Mouse (Mus musculus) right cerebral cortex, postnatal 14 days (tissue): ENCODE measurements around the gene Cxcl16.
A peak's percentile ranks its signal among the peaks of the same experiment; 100 is the strongest.
"Not testable (repeated sequence)": the region's sequence is repeated elsewhere in the genome, so short reads cannot be mapped to it uniquely, and the experiment has no call there.

Source experiments
- DNase-seq: peaks from one replicate; pipeline ENCODE4 v3.0.0; 2022

Gene Cxcl16

GRCm38 (mm10) chr11:70451797-70452498, 7.8 kb downstream of the Cxcl16 start, which contains the start of gene Med11:
Gene Med11 (plus strand): TSS chr11:70451919.
- peak; percentile 91 for DNase-seq

GRCm38 (mm10) chr11:70450926-70451325, 8.9 kb downstream of the Cxcl16 start:
- DNase-seq, result no peak

- DNase-seq, result no peak
These were observed 12.4 kb downstream of the Cxcl16 start for GRCm38 (mm10) chr11:70447373-70447772.

- no peak for DNase-seq
These were observed 13.0 kb downstream of the Cxcl16 start for GRCm38 (mm10) chr11:70446756-70447155.

DNA sequence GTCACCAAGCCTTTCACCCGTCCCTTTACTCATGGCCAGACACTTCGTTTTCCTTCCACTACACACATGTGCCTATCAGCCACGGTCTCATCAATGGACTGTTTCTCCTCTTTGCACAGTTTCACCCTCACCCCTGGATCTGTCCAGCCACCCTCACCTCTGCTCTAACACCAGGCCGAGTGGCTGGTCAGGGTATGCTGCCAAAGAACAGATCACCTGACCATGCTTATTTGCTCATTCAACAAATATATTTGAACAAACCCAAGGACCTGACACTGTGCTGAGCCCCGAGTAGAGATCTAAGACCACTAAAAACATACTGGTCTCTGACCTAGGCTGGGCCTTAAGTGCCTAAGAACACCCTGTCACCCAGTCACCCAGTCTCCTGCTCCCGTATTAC, 15.1 kb downstream of the Cxcl16 start:
- DNase-seq, result no peak

DNA sequence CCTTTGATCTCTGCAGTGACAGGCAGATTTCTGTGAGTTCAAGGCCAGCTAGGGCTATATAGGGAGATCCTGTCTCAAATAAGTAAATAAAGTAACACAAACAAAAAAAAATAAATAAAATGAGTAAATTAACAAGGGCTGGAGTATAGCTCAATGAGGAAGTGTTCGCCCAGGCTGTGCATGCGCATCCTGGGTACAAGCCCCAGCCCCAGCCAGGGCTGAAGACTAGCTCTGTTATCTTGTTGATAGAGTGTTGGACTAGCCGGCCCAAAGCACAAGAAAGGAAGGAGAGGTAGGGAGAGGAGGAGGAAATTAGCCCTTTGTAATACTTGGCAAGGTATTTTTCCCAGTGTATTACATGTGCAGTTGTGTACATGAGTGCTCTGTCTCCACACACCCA, 15.8 kb downstream of the Cxcl16 start:
- no peak for DNase-seq

- DNase-seq, result no peak
These were observed 17.9 kb downstream of the Cxcl16 start for GRCm38 (mm10) chr11:70441882-70442281.

DNA sequence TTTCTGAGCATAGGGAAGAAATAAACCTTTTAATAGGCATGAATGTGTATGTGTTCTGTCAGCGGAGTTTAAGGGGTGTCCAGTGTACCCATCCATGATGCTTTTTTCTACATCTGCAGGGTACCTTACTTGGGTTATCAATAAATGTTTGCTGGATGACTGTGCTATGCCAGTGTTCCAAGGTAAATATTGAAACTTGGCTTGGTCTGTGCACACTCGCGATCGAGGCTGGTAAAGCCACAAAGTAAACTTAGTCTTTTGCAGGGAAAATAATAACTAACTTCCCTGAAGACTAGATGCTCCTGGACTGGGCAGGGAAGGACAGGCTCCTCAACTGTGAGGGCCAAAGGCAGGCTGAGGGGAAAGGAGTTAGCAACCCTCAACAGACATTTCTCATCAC, 19.1 kb downstream of the Cxcl16 start:
- no peak for DNase-seq

GRCm38 (mm10) chr11:70438728-70439374, 20.9 kb downstream of the Cxcl16 start:
- no peak for DNase-seq

DNA sequence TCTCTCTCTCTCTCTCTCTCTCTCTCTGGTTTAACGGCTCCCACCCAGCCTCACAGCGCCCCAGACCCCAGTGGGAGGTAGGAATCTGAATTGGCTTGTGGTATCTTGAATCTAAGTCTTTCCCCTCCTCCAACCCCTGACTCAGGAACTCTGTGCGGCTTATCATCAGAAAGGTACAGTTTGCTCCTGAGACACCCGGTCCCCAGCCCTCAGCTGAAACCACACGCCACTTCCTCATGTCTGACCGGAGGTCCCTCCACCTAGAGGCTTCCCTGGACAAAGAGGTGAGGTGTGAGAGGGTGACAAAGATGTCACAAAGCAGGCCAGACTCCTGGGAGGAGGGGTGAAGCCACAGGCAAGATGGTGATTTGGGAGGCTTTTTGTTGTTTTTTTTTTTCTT, 22.4 kb downstream of the Cxcl16 start:
- no peak for DNase-seq

GRCm38 (mm10) chr11:70435476-70435875, 24.3 kb downstream of the Cxcl16 start:
- DNase-seq, result no peak

DNA sequence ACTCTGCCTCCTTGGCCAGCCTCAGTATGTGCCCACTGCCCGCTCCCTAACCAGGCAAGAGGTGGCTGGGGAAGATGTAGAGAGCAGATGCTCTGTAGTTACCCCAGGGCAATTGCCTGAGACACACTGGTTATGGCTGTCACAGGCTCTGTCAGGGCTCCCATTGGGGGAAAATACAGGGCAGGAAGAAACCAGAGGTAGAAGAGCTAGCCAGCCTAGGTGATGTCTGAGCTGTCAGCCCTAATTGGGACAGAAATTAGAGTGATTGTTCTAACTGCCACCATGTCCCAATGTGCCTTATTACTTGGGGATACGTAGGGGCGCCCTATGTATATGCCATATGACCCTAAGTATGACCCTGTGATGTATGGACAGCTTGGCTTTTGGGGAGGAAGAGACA, 25.8 kb downstream of the Cxcl16 start:
- DNase-seq, result no peak

GRCm38 (mm10) chr11:70433569-70433943, 26.2 kb downstream of the Cxcl16 start:
- DNase-seq, result no peak

DNA sequence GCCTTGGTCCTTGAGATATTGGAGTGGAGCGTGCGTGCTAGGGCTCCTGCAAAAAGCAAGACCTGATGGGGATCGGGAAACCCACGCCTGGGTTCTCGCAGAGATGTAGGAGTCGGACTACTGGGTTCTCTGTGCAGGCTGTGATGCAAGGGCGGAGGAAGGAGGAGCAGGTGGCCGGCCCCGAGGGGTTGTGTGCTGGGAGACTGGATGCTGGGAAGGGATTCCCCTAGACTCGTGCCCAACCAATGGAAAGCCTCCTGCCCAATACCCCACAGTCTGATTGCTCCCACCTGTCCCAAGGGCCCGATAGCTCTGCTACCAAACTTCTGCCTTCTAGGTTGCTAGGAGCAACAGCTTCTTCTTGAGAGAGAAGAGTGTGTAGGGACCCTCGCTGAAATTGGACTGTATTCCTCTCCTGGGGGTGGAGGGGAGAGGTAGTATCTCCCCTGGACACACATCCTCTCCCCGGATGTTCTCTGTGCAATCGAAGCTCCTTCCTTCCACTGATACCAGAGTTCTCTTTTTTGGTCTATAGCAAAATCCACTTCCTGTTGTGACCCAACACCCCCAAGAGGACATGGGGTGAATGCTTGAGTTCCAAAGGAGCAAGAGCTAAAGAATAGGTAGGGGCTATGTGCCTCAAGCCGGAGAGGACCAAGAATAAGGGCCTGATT, 26.8 kb downstream of the Cxcl16 start:
- DNase-seq, result peak; percentile 56

DNA sequence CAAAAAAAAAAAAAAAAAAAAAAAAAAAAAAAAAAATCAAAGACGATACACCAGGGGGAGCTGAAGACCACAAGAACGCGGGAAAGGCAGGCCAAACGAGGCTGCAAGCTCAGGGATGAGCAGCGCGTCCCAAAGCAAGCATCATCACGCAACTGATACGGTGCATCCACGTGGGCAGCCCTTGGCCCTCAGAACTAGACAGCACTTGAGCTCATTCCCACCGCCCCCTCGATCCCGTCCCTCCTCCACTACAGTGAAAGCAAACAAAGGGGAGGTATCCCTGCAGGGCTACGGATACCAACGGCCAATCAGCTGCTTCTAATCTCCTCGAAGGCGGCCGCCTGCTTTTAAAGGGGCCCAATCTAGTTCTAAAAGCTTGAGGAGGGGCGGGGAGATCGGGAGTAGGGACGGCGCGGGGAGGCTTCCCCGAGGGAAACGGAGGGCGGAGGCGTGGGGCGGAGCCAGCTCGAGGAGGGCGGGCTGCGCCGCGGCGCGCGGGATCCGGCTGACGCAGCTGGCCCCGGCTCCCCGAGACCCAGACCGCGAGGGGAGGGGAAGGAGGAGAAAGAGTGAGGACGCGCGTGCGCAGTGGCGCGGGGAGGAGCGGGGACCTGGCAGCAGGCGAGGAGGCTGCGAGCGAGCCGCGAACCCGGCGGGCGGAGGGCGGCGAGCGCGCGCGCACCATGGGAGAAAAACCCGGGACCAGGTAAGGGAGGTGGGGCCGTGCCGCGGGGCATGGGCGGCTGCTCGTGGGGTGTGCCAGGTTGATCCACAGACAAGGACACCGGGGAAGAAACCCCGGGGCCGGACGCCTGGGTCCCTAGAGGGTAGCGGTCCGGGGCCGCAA, 27.5 kb downstream of the Cxcl16 start, which contains the start of gene Arrb2:
Arrb2 (plus strand) TSS at position 588 of the 847 bp plus-strand sequence.
- peak; percentile 99 for DNase-seq

DNA sequence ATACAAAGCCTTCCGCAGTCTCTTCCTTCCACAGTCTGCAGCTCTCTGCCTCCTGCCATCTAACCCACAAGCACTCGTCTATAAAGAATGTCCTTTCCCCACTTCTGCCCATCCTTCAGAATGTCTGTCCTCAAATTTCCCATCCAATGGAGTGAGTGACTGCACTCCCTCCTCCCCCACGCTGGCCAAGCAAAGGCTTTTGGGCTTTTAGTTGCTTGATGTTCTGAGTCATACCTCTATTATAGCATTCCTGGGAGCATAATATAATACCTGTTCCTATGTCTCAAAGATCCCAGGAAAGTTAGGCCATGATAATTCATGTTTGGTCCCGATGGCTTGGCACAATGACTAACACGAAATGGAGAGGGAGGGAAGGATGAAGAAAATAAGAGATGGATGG, 28.2 kb downstream of the Cxcl16 start:
- DNase-seq, result no peak

DNA sequence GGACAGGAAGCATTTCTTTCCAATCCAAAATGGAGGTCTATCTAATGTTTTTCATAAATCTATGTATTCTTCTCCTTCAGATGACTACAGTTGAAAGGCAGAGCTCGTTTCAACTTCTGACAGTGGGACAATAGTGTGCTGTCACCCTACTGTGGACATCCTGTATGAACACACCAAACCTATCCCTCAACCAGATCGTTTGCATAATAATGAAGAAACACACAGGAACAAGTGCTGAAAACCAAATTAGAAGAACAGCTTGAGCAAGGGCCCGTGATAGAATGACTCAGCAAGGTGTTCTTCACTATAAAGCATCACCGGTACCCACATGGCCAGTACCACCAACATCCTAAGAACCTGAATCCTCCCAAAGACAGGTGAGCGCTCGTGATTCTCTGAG, 33.2 kb downstream of the Cxcl16 start:
- DNase-seq, result not testable (repeated sequence)

GRCm38 (mm10) chr11:70419486-70419885, 40.3 kb downstream of the Cxcl16 start:
- DNase-seq, result no peak

DNA sequence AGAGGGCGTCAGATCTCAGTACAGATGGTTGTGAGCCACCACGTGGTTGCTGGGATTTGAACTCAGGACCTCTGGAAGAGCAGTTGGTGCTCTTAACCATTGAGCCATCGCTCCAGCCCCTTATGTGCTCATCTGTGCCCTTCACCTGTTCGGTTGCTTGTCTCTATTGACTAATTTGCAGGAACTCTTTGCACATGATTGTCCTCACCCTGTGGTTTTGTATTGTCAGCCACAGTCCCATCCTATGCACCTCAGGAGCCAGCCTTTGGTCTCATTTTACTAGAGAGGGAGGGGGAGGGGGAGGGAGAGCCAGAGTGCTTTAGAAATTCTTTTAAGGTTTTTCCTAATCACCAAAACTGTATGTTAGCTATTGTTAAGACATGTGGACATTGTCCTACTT, 41.6 kb downstream of the Cxcl16 start:
- DNase-seq, result no peak

DNA sequence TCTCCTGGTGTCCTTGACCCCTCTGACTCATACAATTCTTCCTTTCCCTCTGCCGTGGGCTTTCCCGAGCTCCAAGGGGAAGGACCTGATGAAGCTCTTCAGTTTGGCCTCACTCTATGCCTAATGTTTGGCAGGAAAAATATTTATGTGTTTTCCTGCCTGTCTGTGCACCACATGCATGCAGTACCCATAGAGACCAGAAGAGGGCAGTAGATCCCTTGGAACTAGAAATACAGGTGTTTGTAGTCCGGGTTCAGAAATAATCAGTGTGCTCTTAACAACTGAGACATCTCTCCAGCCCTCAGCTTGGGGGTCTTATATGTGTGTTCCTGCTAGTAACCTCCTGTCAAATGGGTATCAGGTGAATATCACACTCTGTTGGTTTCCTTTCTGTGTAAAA, 45.8 kb downstream of the Cxcl16 start:
- peak; percentile 75 for DNase-seq

GRCm38 (mm10) chr11:70412591-70412990, 47.2 kb downstream of the Cxcl16 start:
- no peak for DNase-seq

DNA sequence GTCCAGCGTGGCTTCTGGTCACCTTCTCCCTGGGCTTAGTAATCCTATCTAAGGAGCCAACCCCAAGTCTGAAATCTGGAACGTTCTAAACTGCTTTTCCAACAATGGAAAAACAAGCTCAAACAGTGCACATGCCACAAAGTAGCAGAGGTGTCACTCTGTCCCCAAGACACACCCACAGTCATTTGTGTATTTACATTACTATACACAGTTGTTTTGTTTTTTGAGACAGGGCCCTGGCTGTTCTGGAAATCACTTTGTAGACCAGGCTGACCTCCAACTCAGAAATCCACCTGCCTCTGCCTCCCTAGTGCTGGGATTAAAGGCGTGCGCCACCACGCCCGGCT, 49.5 kb downstream of the Cxcl16 start:
- no peak for DNase-seq

DNA sequence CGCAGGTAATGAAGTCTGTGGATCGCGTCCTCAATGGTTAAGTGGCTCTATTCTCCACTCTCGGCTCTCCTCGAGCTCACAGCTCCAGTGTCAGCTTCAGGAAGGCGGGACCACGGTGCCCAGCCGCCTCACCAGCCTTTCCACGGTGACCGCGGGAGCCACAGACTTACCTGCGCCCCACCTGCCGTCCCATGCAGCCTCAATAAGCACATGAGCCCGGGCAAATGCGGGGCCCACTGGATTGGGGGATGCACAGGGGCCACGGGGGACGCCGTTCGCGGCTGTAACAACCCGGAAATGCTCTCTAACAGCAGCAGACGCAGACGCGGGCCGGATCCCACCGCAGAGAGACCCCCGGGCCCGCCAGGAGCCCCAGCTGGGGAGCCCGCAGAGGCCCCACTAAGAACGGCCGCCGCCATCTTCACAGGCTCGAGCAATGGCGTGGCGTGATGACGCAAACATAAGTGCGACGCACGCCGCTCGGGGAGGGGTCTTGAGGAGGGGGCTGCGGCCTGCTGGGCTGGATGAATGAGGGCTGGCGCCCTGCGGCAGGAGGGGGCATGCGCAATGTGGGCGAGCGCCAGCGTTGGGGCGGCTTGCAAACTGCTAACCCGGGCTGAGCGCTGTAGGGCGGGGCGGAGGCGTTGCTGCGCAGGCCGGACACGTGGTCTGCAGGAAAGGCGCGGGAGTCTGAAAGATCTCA, 50.0 kb downstream of the Cxcl16 start, which contains the start of gene Pelp1:
Pelp1 (minus strand) TSS at position 438 of the 703 bp plus-strand sequence.
- DNase-seq, result peak; percentile 90
